Mouse (Mus musculus) midbrain, postnatal 0 days (tissue): ENCODE results near the gene Sertad2. TPM values are rescaled to one million over a fixed set of nuclear protein-coding genes. Genes with fewer than 3 reads are reported as not detected.

Source experiments
- ATAC-seq: fragments of 200-750 bp; cut with Nextera tagmentation; 2 replicates; pipeline ENCODE4 v1.8.0; 2017; ENCODE audit warnings: moderate number of reproducible peaks, mild to moderate bottlenecking, moderate TSS enrichment, moderate library complexity; ENCODE audit not compliant: low FRiP score
- DNase-seq: peaks from one replicate; pipeline ENCODE4 v3.0.0-alpha.2; 2015; ENCODE audit warnings: low spot score
- H3K27ac ChIP-seq: fragments of 300-500 bp; sonication (generic); 2 replicates; pipeline ENCODE4 v1.5.1; 2014; ENCODE audit warnings: low read depth, mild to moderate bottlenecking, low read length, mixed read lengths
- H3K27me3 ChIP-seq: fragments of 300-500 bp; sonication (generic); 2 replicates; pipeline ENCODE4 v1.6.1; 2014; ENCODE audit warnings: low read length, control low read depth, mixed read lengths; ENCODE audit not compliant: insufficient read depth
- H3K36me3 ChIP-seq: fragments of 300-500 bp; sonication (generic); 2 replicates; pipeline ENCODE4 v1.6.1; 2014; ENCODE audit warnings: low read length, control low read depth, mixed read lengths; ENCODE audit not compliant: insufficient read depth
- H3K4me1 ChIP-seq: fragments of 300-500 bp; sonication (generic); 2 replicates; pipeline ENCODE4 v1.6.1; 2014; ENCODE audit warnings: mild to moderate bottlenecking, control low read depth, antibody characterized with exemption, low read length, mixed read lengths; ENCODE audit not compliant: insufficient read depth
- H3K4me2 ChIP-seq: fragments of 300-500 bp; sonication (generic); 2 replicates; pipeline ENCODE4 v1.6.1; 2014; ENCODE audit warnings: low read depth, mild to moderate bottlenecking, low read length, mixed read lengths; ENCODE audit not compliant: poor library complexity, severe bottlenecking
- H3K4me3 ChIP-seq: fragments of 300-500 bp; sonication (generic); 2 replicates; pipeline ENCODE4 v1.5.1; 2014; ENCODE audit warnings: low read depth, mild to moderate bottlenecking, low read length, moderate library complexity
- H3K9ac ChIP-seq: fragments of 300-500 bp; sonication (generic); replicated peaks from 2 replicates; pipeline ENCODE4 v1.6.1; 2014; ENCODE audit warnings: mild to moderate bottlenecking, low read length, moderate library complexity, mixed read lengths; ENCODE audit not compliant: poor library complexity, severe bottlenecking
- H3K9me3 ChIP-seq: fragments of 300-500 bp; sonication (generic); 2 replicates; pipeline ENCODE4 v1.6.1; 2016; ENCODE audit warnings: low read length, control low read depth
- CTCF ChIP-seq: IDR thresholded peaks from 2 replicates; pipeline ENCODE4 v1.5.1; 2016; ENCODE audit warnings: antibody characterized with exemption, mild to moderate bottlenecking
- WGBS: fragments of 180-500 bp; shearing (Covaris S2); extraction: QIAGEN DNeasy Blood & Tissue Kit; methylation state at CpG from one replicate; pipeline ENCODE4 v1.1.7; 2014; 5-methylcytosine and 5-hydroxymethylcytosine counted together
- polyA plus RNA-seq: library from polyadenylated mRNA; unstranded; fragments of >200 nt; fragmentation: Nextera tagmentation; extraction: Ambion mirVana; gene quantifications from 2 replicates; pipeline ENCODE4 v1.2.1, GENCODE M21; 2015
- total RNA-seq: library from RNA; depleted of rRNA; stranded (reverse); fragments of >200 nt; gene quantifications from 2 replicates; pipeline ENCODE4 v1.2.3, GENCODE M21; 2014

Sertad2 gene
- total and polyA plus RNA-seq, 2 experiments from 2014 or later = 15.2 to 31.4 TPM

DNA sequence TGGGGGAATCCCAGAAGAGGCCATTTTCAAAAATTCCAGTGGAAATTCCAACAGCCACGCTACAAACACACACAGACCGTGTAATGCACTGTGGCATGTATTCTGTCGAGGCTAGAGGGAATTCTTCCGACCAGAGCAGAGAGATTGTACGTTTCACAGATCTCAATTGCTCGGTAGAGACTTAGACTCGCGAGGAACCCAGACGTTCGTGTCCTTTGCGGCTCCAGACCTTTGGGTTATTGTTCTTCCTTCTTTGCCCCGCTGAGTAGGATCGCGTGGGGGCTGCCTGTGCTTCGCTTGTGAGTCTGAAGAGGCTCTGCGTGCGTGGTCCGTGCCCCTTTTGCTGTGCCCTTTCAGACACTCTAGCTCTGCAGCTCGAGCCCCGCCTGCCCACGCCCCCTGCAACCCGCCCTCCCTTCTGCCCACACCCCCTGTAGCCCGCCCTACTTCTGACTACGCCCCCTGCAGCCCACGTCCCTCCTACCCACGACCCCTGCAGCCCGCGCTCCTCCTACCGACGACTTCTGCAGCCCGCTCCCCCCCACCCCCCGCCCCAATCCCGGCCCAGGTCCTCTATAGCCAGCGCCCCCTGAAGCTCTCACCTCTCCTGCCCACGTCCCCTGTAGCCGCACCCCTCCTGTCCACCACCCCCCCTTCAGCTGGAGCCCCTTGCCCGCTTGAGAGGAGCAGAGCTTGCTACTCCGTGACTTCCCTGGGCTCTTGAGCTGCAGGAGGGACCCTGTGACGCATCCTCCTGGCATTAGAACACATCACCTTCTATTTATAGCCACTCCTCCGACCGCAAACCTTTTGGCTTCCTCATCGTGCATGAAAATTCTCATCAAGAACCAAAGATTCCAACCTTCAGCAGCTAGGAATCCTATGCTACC is 10.8 kb upstream of the Sertad2 start:
- WGBS = under 1% methylated on average over 30 of the region's 42 CpGs
- DNase-seq (peak; percentile 60), ATAC-seq (peak; percentile 85)
- Histone ChIP-seq H3K4me1 (no peaks in the 10 kb centered on the region), H3K9ac (peak overlapping the region; percentile 77), H3K4me3 (peak overlapping the region; percentile 51), H3K9me3 (no peaks in the 10 kb centered on the region), H3K27me3 (no peaks in the 10 kb centered on the region), H3K36me3 (no peaks in the 10 kb centered on the region), H3K27ac (peak overlapping the region; percentile 73), H3K4me2 (peak overlapping the region; percentile 89)
- TF ChIP-seq CTCF = peak; percentile 37

DNA sequence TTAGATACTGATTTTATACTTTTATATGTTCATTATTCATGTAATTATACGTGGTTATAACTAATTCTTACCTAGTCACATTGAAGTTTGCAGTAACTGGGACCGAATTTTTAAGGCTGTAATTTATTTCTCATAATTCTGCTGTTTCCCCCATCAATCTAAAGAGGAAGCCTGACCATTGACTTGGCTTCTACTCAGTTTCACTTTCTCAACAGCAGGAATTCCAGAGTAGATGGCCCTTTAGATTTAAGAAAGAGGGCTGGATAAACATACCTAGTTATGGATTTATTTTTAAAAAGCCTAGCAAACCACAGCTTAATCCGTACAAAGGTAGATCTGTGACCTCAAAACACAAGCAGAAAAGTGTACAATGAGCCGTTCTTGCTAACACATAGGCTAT is 9.8 kb upstream of the Sertad2 start:
- Histone ChIP-seq H3K27ac (no peak overlapping the region), H3K27me3 (no peaks in the 10 kb centered on the region), H3K4me1 (no peaks in the 10 kb centered on the region), H3K36me3 (no peaks in the 10 kb centered on the region), H3K4me3 (no peak overlapping the region), H3K4me2 (no peak overlapping the region), H3K9ac (no peak overlapping the region), H3K9me3 (no peaks in the 10 kb centered on the region)
- no peak for ATAC-seq
- TF ChIP-seq CTCF = no peak
- no peak for DNase-seq
- 86% methylated on average over 4 of the region's 4 CpGs for WGBS

DNA sequence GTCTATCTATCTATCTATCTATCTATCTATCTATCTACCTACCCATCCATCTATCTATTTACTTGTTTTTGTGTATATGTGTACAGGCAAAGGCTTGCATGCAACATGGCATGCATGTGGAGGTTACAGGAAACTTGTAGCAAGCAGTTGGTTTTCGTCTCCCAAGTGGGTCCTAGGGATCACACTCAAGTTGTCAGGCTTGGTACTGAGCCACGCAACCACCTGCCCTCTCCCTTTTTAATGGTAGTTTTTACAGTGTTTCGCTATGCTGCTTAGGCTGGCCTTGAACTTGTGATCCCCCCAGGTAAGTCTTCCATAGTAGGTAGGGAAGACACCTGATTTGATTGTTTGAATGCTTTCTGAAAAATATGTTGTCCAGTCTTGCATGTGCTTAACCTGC is 5.8 kb upstream of the Sertad2 start:
- no peak overlapping the region for H3K4me3 ChIP-seq
- no peaks in the 10 kb centered on the region for H3K9me3 ChIP-seq
- no peak overlapping the region for H3K9ac ChIP-seq
- no peak overlapping the region for H3K4me2 ChIP-seq
- no peaks in the 10 kb centered on the region for H3K36me3 ChIP-seq
- no peak overlapping the region for H3K27ac ChIP-seq
- DNase-seq (no peak), ATAC-seq (no peak)
- no peaks in the 10 kb centered on the region for H3K4me1 ChIP-seq
- no peaks in the 10 kb centered on the region for H3K27me3 ChIP-seq
- TF ChIP-seq CTCF = no peak
- WGBS = 90% methylated on average over 3 of the region's 3 CpGs

GRCm38 (mm10) chr11:20538496-20538895 is 4.6 kb upstream of the Sertad2 start:
- no peak for TF ChIP-seq CTCF
- Histone ChIP-seq H3K27ac (no peak overlapping the region), H3K9me3 (no peaks in the 10 kb centered on the region), H3K9ac (no peak overlapping the region), H3K36me3 (no peaks in the 10 kb centered on the region), H3K27me3 (no peaks in the 10 kb centered on the region), H3K4me3 (no peak overlapping the region), H3K4me2 (no peak overlapping the region), H3K4me1 (no peaks in the 10 kb centered on the region)
- DNase-seq = no peak
- ATAC-seq = no peak
- WGBS = 77% methylated on average over 3 of the region's 3 CpGs

GRCm38 (mm10) chr11:20541280-20541679 is 1.8 kb upstream of the Sertad2 start:
- H3K9me3 ChIP-seq = no peaks in the 10 kb centered on the region
- no peaks in the 10 kb centered on the region for H3K27me3 ChIP-seq
- WGBS = 79% methylated on average over 3 of the region's 3 CpGs
- TF ChIP-seq CTCF = no peak
- H3K4me2 ChIP-seq = no peak overlapping the region
- no peaks in the 10 kb centered on the region for H3K4me1 ChIP-seq
- H3K36me3 ChIP-seq = no peaks in the 10 kb centered on the region
- H3K27ac ChIP-seq = no peak overlapping the region
- no peak for ATAC-seq
- no peak overlapping the region for H3K9ac ChIP-seq
- H3K4me3 ChIP-seq = no peak overlapping the region
- no peak for DNase-seq

GRCm38 (mm10) chr11:20541995-20542637 is 937 bp upstream of the Sertad2 start:
- Histone ChIP-seq H3K4me2 (peak overlapping the region; percentile 86), H3K27me3 (no peaks in the 10 kb centered on the region), H3K36me3 (no peaks in the 10 kb centered on the region), H3K4me3 (peak overlapping the region; percentile 88), H3K9me3 (no peaks in the 10 kb centered on the region), H3K9ac (peak overlapping the region; percentile 54), H3K4me1 (no peaks in the 10 kb centered on the region), H3K27ac (peak overlapping the region; percentile 34; the same call in 1 of the 2 replicates)
- under 1% methylated on average over 21 of the region's 29 CpGs for WGBS
- TF ChIP-seq CTCF = no peak
- DNase-seq = peak; percentile 53
- ATAC-seq = no peak
